Mouse (Mus musculus): Measurements from ENCODE around the gene Ptpa. TPM values are rescaled to one million over a fixed set of nuclear protein-coding genes. Genes with fewer than 3 reads are reported as not detected.
A peak's percentile ranks its signal among the peaks of the same experiment; 100 is the strongest.

Gene Ptpa
- polyA plus RNA-seq, 1 experiment from 2014 or later, result 126 TPM

DNA sequence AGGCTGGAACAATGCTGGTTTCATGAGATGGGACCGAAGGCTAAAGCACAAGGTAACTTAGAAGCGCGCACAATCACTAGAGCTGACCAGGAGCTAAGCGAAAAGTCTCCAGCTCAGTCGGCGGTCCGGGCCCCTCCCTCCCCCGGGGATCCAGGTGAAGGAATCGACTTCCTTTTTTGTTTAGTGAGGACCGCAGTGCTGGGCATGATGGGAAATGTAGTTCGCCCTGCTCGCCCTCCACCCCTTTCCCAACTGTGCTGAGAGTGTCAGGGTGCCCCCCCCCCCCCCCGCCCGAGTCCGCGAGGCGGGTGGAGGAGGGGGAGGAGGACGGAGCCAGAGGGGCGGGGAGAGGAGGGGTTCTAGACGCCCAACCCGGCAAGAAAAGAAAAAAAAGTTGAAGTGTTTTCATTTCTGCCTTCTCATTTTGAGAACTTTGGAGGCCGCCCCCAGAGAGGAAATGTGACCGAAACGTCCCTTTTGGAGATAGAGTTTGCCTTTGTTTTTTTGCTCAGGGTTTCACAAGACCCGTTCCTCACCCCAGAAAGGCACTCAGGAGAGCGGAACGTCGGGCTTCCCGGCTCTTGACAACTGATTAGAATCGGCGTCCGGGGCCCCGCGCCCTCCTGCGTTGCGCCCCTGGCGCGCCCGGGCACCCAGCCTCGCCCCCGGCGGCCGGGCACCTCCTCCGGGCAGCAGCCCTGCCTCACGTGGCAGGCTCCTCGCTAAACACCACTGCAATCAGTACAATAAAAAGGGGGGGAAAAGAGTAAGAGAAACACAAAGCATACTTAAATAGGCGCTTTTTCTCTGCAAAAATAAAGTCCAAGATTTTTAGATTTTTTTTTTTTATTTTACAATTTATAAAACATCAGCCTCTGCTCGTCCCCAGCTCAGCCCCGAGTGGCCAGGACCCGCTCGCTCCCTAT lies 56.2 kb downstream of the Ptpa start:
- under 1% methylated on average over 44 of the region's 51 CpGs for WGBS
- Histone ChIP-seq H3K9me3 (no peaks in the 10 kb centered on the region), H3K27me3 (peaks cover 16% of the 10 kb centered on the region), H3K27ac (replicated peaks) (peak overlapping the region; percentile 93), H3K9ac (peak overlapping the region; percentile 98), H3K4me2 (peak overlapping the region; percentile 97), H3K36me3 (no peaks in the 10 kb centered on the region), H3K4me1 (replicated peaks) (peaks cover 51% of the 10 kb centered on the region), H3K4me3 (peak overlapping the region; percentile 90)
- 0 out of 2 replicates have a peak, but pooled peaks have one; percentile 11 for ATAC-seq (ENCODE audit: low read depth)

- H3K27me3 ChIP-seq, result peaks cover 16% of the 10 kb centered on the region
- H3K4me1 ChIP-seq (replicated peaks), result peaks cover 44% of the 10 kb centered on the region
- H3K4me2 ChIP-seq, result peak overlapping the region; percentile 97
- no peak for ATAC-seq (ENCODE audit: low read depth)
- H3K9me3 ChIP-seq, result no peaks in the 10 kb centered on the region
- H3K27ac ChIP-seq (replicated peaks), result peak overlapping the region; percentile 93
- no peaks in the 10 kb centered on the region for H3K36me3 ChIP-seq
- WGBS, result under 1% methylated on average over 59 of the region's 60 CpGs
- H3K9ac ChIP-seq, result peak overlapping the region; percentile 98
- peak overlapping the region; percentile 90 for H3K4me3 ChIP-seq
Measured at GRCm38 (mm10) chr2:30472731-30473351, 57.0 kb downstream of the Ptpa start.

DNA sequence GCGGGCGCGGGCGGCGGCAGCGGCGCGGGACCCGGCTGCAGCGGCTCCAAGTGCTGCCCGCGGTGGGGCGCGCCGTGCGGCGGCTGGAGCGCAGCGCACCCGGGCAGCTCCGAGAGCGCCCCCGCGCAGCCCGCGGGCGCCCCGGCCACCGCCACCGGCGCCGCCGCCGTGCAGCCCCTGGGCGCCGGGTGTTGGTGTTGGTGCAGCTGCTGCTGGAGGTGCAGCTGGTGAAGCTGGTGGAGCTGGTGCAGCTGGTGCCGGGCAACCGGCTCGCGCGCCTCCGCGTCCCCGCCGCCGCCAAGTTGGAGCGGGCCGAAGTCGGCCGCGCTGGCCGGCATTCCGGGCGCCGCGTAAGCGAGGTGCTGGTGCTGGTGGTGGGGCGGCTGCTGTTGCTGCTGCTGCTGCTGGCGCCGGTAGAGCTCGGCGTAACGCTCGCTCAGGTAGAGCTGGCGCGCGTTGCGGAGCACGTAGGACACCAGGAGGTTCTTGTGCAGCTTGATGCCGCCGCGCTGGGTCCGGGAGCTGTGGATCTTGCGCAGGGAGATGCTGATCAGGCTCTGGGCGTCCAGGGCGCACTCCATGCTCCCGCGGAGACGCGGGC lies 57.7 kb downstream of the Ptpa start:
- H3K27me3 ChIP-seq, result peaks cover 16% of the 10 kb centered on the region
- ATAC-seq (ENCODE audit: low read depth), result peak; percentile 44
- peak overlapping the region; percentile 97 for H3K4me2 ChIP-seq
- peak overlapping the region; percentile 90 for H3K4me3 ChIP-seq
- no peaks in the 10 kb centered on the region for H3K36me3 ChIP-seq
- WGBS, result under 1% methylated on average over 54 of the region's 80 CpGs
- peak overlapping the region; percentile 98 for H3K9ac ChIP-seq
- peak overlapping the region; percentile 93 for H3K27ac ChIP-seq (replicated peaks)
- no peaks in the 10 kb centered on the region for H3K9me3 ChIP-seq
- peaks cover 38% of the 10 kb centered on the region for H3K4me1 ChIP-seq (replicated peaks)

DNA sequence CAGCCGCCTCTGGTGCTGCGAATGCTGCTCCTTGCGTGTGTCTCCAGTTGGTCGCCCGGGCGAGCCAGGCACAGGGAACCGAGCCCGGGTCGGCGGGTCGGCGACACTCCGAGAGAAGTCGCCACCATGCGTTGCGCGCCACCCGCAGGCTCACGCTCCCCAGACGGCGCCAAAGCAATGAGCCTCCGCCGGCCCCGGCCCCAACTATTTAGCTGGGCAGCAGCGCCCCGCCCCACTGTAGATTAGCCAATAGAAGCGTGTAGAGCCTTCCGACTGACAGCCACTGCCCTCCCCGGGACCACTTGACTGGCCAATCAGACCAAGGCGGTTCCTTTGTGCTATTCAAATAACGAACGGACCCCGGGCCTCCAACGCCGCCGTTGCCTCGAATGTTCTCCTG lies 58.2 kb downstream of the Ptpa start, which contains the start of gene Ier5l:
Gene Ier5l (minus strand): TSS at position 181 of the 400 bp plus-strand sequence.
- H3K9ac ChIP-seq, result peak within 1 kb of the TSS; percentile 98
- no peaks in the 10 kb centered on the region for H3K9me3 ChIP-seq
- peak within 1 kb of the TSS; percentile 90 for H3K4me3 ChIP-seq
- WGBS, result 0% methylated on average over 37 of the region's 37 CpGs
- peaks cover 16% of the 10 kb centered on the region for H3K27me3 ChIP-seq
- H3K4me1 ChIP-seq (replicated peaks), result peaks cover 33% of the 10 kb centered on the region
- peak within 1 kb of the TSS; percentile 93 for H3K27ac ChIP-seq (replicated peaks)
- peak; percentile 90 for ATAC-seq (ENCODE audit: low read depth)
- H3K4me2 ChIP-seq, result peak within 1 kb of the TSS; percentile 97
- no peaks in the 10 kb centered on the region for H3K36me3 ChIP-seq

DNA sequence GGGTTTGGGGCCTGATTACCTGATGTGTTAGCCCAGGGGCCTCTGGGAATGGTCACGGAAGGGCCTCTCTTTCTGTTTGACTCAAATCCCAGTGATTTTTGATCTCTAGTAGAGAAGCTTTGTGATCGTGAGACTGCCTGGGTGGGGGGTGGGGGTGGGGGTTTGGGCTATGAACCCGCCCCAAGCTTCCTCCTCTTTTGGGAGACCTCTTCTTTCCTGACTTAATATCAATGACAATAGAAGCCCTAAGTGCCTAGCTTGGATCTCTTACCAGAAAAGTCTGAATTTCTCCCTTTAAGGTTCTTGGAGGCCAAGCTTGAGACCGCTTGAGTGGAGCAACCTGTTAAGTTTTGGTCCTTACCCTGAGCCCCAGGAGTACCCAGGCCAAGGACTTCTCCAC lies 58.9 kb downstream of the Ptpa start:
- ATAC-seq (ENCODE audit: low read depth), result no peak
- peaks cover 16% of the 10 kb centered on the region for H3K27me3 ChIP-seq
- H3K9me3 ChIP-seq, result no peaks in the 10 kb centered on the region
- peaks cover 30% of the 10 kb centered on the region for H3K4me1 ChIP-seq (replicated peaks)
- no peaks in the 10 kb centered on the region for H3K36me3 ChIP-seq
- H3K4me2 ChIP-seq, result peak overlapping the region; percentile 97
- 26% methylated on average over 4 of the region's 4 CpGs for WGBS
- no peak overlapping the region for H3K9ac ChIP-seq
- H3K27ac ChIP-seq (replicated peaks), result no peak overlapping the region
- peak overlapping the region; percentile 90 for H3K4me3 ChIP-seq

- ATAC-seq (ENCODE audit: low read depth), result no peak
- no peaks in the 10 kb centered on the region for H3K9me3 ChIP-seq
- no peak overlapping the region for H3K9ac ChIP-seq
- WGBS, result 84% methylated on average over 7 of the region's 7 CpGs
- H3K4me3 ChIP-seq, result no peak overlapping the region
- no peaks in the 10 kb centered on the region for H3K36me3 ChIP-seq
- H3K4me2 ChIP-seq, result no peak overlapping the region
- H3K27me3 ChIP-seq, result peaks cover 16% of the 10 kb centered on the region
- no peak overlapping the region for H3K27ac ChIP-seq (replicated peaks)
- H3K4me1 ChIP-seq (replicated peaks), result peaks cover 23% of the 10 kb centered on the region
Measured at GRCm38 (mm10) chr2:30475457-30475856, 59.6 kb downstream of the Ptpa start.

DNA sequence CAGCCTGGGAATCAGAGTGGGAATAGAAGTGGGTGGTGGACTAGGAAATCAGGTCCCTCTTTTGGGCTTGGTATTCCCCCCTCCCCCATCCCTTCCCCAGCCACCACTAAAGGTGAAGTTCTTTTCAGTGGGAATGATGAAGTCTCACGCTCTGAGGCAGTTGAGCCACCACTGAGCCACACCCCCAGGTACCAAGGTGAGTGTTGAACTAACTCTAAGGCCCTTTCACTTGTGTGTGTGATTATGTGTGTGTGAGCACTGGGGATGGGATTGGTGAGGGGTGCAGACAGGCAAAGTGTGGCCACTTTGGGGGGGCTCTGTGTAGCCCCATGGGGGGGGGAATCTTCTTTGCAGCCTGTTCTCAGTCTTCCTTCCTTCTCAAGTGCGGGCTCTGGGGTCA lies 60.4 kb downstream of the Ptpa start:
- H3K27ac ChIP-seq (replicated peaks), result no peak overlapping the region
- peaks cover 16% of the 10 kb centered on the region for H3K27me3 ChIP-seq
- H3K9me3 ChIP-seq, result no peaks in the 10 kb centered on the region
- H3K36me3 ChIP-seq, result no peaks in the 10 kb centered on the region
- no peak overlapping the region for H3K4me2 ChIP-seq
- ATAC-seq (ENCODE audit: low read depth), result no peak
- no peak overlapping the region for H3K9ac ChIP-seq
- H3K4me1 ChIP-seq (replicated peaks), result peaks cover 16% of the 10 kb centered on the region
- H3K4me3 ChIP-seq, result no peak overlapping the region
- WGBS, result 78% methylated on average over 2 of the region's 2 CpGs

DNA sequence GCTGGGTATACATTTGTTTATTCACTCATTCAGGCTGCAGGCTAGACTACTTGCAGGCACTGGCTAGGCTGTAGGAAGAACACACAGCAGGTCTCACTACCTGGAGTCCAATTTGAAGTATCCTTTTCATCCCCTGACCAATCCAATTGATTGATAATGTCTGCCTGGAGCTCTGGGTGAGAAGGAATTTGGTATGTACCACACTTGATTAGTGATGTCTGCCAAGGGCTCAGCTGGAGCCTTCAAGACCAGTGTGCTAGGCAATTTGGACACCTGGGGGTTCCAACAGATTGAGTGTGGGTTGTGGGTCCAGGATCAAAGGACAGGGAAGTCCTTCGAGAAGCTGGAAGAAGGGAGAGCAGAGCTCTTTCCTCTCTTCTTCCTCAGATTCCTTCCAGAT lies 62.7 kb downstream of the Ptpa start:
- WGBS, result 56% methylated on average over 1 of the region's 1 CpGs
- no peaks in the 10 kb centered on the region for H3K9me3 ChIP-seq
- no peak overlapping the region for H3K9ac ChIP-seq
- H3K4me3 ChIP-seq, result no peak overlapping the region
- H3K27me3 ChIP-seq, result peaks cover 16% of the 10 kb centered on the region
- no peaks in the 10 kb centered on the region for H3K36me3 ChIP-seq
- H3K27ac ChIP-seq (replicated peaks), result no peak overlapping the region
- ATAC-seq (ENCODE audit: low read depth), result no peak
- H3K4me1 ChIP-seq (replicated peaks), result peaks cover 5% of the 10 kb centered on the region
- H3K4me2 ChIP-seq, result no peak overlapping the region

GRCm38 (mm10) chr2:30487597-30487996 lies 71.8 kb downstream of the Ptpa start:
- Histone ChIP-seq H3K27ac (replicated peaks) (no peak overlapping the region), H3K4me3 (no peak overlapping the region), H3K4me2 (no peak overlapping the region), H3K36me3 (no peaks in the 10 kb centered on the region), H3K9ac (no peak overlapping the region), H3K4me1 (replicated peaks) (no peaks in the 10 kb centered on the region), H3K9me3 (no peaks in the 10 kb centered on the region), H3K27me3 (no peaks in the 10 kb centered on the region)
- ATAC-seq (ENCODE audit: low read depth), result no peak
- 45% methylated on average over 7 of the region's 7 CpGs for WGBS

- H3K4me1 ChIP-seq (replicated peaks), result no peaks in the 10 kb centered on the region
- no peak overlapping the region for H3K4me2 ChIP-seq
- WGBS, result 63% methylated on average over 2 of the region's 2 CpGs
- ATAC-seq (ENCODE audit: low read depth), result no peak
- H3K27me3 ChIP-seq, result no peaks in the 10 kb centered on the region
- no peak overlapping the region for H3K9ac ChIP-seq
- no peaks in the 10 kb centered on the region for H3K9me3 ChIP-seq
- H3K36me3 ChIP-seq, result no peaks in the 10 kb centered on the region
- no peak overlapping the region for H3K4me3 ChIP-seq
- H3K27ac ChIP-seq (replicated peaks), result no peak overlapping the region
Measured at GRCm38 (mm10) chr2:30490384-30490783, 74.5 kb downstream of the Ptpa start.

GRCm38 (mm10) chr2:30495000-30495908 lies 79.4 kb downstream of the Ptpa start:
- Histone ChIP-seq H3K27me3 (no peaks in the 10 kb centered on the region), H3K4me1 (replicated peaks) (peaks cover 6% of the 10 kb centered on the region), H3K9me3 (no peaks in the 10 kb centered on the region), H3K9ac (no peak overlapping the region), H3K27ac (replicated peaks) (no peak overlapping the region), H3K36me3 (no peaks in the 10 kb centered on the region), H3K4me2 (peak overlapping the region; percentile 54; the same call in 1 of the 2 replicates), H3K4me3 (no peak overlapping the region)
- 76% methylated on average over 8 of the region's 8 CpGs for WGBS
- ATAC-seq (ENCODE audit: low read depth), result peak; percentile 48; the same call in 1 of the 2 replicates
